Mouse (Mus musculus) kidney, embryonic 15.5 days (tissue): ENCODE measurements around the gene Ccdc69. TPM values are rescaled to one million over a fixed set of nuclear protein-coding genes. Genes with fewer than 3 reads are reported as not detected.

Experiments
- ATAC-seq: fragments of 200-750 bp; cut with Nextera tagmentation; replicated peaks from 2 replicates; pipeline ENCODE4 v1.8.0; 2017; ENCODE audit warnings: moderate TSS enrichment; ENCODE audit not compliant: low FRiP score
- H3K27ac ChIP-seq: fragments of 300-500 bp; sonication (generic); 2 replicates; pipeline ENCODE4 v1.5.1; 2015; ENCODE audit warnings: mild to moderate bottlenecking, inconsistent platforms
- H3K27me3 ChIP-seq: fragments of 300-500 bp; sonication (generic); 2 replicates; pipeline ENCODE4 v1.6.1; 2015; ENCODE audit warnings: inconsistent platforms
- H3K36me3 ChIP-seq: fragments of 300-500 bp; sonication (generic); 2 replicates; pipeline ENCODE4 v1.6.1; 2015; ENCODE audit warnings: inconsistent platforms
- H3K4me1 ChIP-seq: fragments of 300-500 bp; sonication (generic); 2 replicates; pipeline ENCODE4 v1.6.1; 2015; ENCODE audit warnings: inconsistent platforms
- H3K4me2 ChIP-seq: fragments of 300-500 bp; sonication (generic); 2 replicates; pipeline ENCODE4 v1.6.1; 2015; ENCODE audit warnings: moderate library complexity, mild to moderate bottlenecking, inconsistent platforms
- H3K4me3 ChIP-seq: fragments of 300-500 bp; sonication (generic); replicated peaks from 2 replicates; pipeline ENCODE4 v1.5.1; 2015; ENCODE audit warnings: mild to moderate bottlenecking, inconsistent platforms
- H3K9ac ChIP-seq: fragments of 300-500 bp; sonication (generic); 2 replicates; pipeline ENCODE4 v1.6.1; 2015; ENCODE audit warnings: mild to moderate bottlenecking, inconsistent platforms
- H3K9me3 ChIP-seq: fragments of 300-500 bp; sonication (generic); replicated peaks from 2 replicates; pipeline ENCODE4 v1.6.1; 2016; ENCODE audit warnings: inconsistent platforms
- WGBS: fragments of 180-500 bp; shearing (Covaris S2); methylation state at CpG from one replicate; pipeline ENCODE4 v1.1.7; 2015; ENCODE audit warnings: mixed read lengths; 5-methylcytosine and 5-hydroxymethylcytosine counted together
- polyA plus RNA-seq: library from polyadenylated mRNA; unstranded; fragments of >200 nt; fragmentation: Nextera tagmentation; extraction: Ambion mirVana; gene quantifications from 2 replicates; pipeline ENCODE4 v1.2.1, GENCODE M21; 2015

The Ccdc69 gene
- polyA plus RNA-seq, 1 experiment from 2014 or later = 3.3 TPM

- 55% methylated on average over 10 of the region's 10 CpGs for WGBS
- Histone ChIP-seq H3K4me1 (peaks cover 65% of the 10 kb centered on the region), H3K36me3 (0 out of 2 replicates have a peak, but pooled peaks cover 1% of the 10 kb centered on the region), H3K9me3 (no peaks in the 10 kb centered on the region), H3K27ac (peak overlapping the region; percentile 72), H3K4me3 (peak overlapping the region; percentile 75), H3K9ac (peak overlapping the region; percentile 42; the same call in 1 of the 2 replicates), H3K4me2 (peak overlapping the region; percentile 96), H3K27me3 (no peaks in the 10 kb centered on the region)
- ATAC-seq = no peak
Measured at GRCm38 (mm10) chr11:55031211-55031990, 46.5 kb downstream of the Ccdc69 start.

- WGBS = 62% methylated on average over 2 of the region's 2 CpGs
- Histone ChIP-seq H3K27me3 (no peaks in the 10 kb centered on the region), H3K9ac (no peak overlapping the region), H3K36me3 (peaks cover 13% of the 10 kb centered on the region), H3K27ac (peak overlapping the region; percentile 63), H3K9me3 (no peaks in the 10 kb centered on the region), H3K4me2 (no peak overlapping the region), H3K4me3 (no peak overlapping the region), H3K4me1 (peaks cover 86% of the 10 kb centered on the region)
- ATAC-seq = no peak
Measured at GRCm38 (mm10) chr11:55028509-55028908, 49.4 kb downstream of the Ccdc69 start.

- peaks cover 87% of the 10 kb centered on the region for H3K4me1 ChIP-seq
- no peak for ATAC-seq
- no peaks in the 10 kb centered on the region for H3K27me3 ChIP-seq
- H3K4me2 ChIP-seq = no peak overlapping the region
- WGBS = 81% methylated on average over 2 of the region's 2 CpGs
- H3K4me3 ChIP-seq = no peak overlapping the region
- H3K36me3 ChIP-seq = peaks cover 13% of the 10 kb centered on the region
- H3K27ac ChIP-seq = peak overlapping the region; percentile 82
- H3K9me3 ChIP-seq = no peaks in the 10 kb centered on the region
- H3K9ac ChIP-seq = no peak overlapping the region
Measured at GRCm38 (mm10) chr11:55027204-55027855, 50.6 kb downstream of the Ccdc69 start.

- Histone ChIP-seq H3K9me3 (no peaks in the 10 kb centered on the region), H3K27me3 (no peaks in the 10 kb centered on the region), H3K4me3 (no peak overlapping the region), H3K27ac (no peak overlapping the region), H3K4me1 (peaks cover 85% of the 10 kb centered on the region), H3K4me2 (no peak overlapping the region), H3K9ac (no peak overlapping the region), H3K36me3 (peaks cover 13% of the 10 kb centered on the region)
- 84% methylated on average over 4 of the region's 4 CpGs for WGBS
- no peak for ATAC-seq
Measured at GRCm38 (mm10) chr11:55025896-55026295, 52.0 kb downstream of the Ccdc69 start.

- H3K4me1 ChIP-seq = peaks cover 78% of the 10 kb centered on the region
- WGBS = 75% methylated on average over 3 of the region's 3 CpGs
Measured at GRCm38 (mm10) chr11:55023583-55023982, 54.3 kb downstream of the Ccdc69 start.

GRCm38 (mm10) chr11:55023049-55023564 is 54.8 kb downstream of the Ccdc69 start:
- H3K9me3 ChIP-seq = no peaks in the 10 kb centered on the region
- H3K4me2 ChIP-seq = peak overlapping the region; percentile 41
- H3K9ac ChIP-seq = peak overlapping the region; percentile 14; the same call in 1 of the 2 replicates
- H3K36me3 ChIP-seq = peaks cover 40% of the 10 kb centered on the region
- H3K27ac ChIP-seq = peak overlapping the region; percentile 96
- peaks cover 73% of the 10 kb centered on the region for H3K4me1 ChIP-seq
- 12% methylated on average over 10 of the region's 10 CpGs for WGBS
- peak; percentile 67 for ATAC-seq
- no peak overlapping the region for H3K4me3 ChIP-seq
- no peaks in the 10 kb centered on the region for H3K27me3 ChIP-seq

More at GRCm38 (mm10) chr11:55023583-55023982, 54.3 kb downstream of the Ccdc69 start:
- peak overlapping the region; percentile 41 for H3K4me2 ChIP-seq
- peak overlapping the region; percentile 14; the same call in 1 of the 2 replicates for H3K9ac ChIP-seq
- H3K36me3 ChIP-seq = peaks cover 36% of the 10 kb centered on the region
- H3K27ac ChIP-seq = peak overlapping the region; percentile 96
- peak; percentile 5; the same call in 1 of the 2 replicates for ATAC-seq
- no peaks in the 10 kb centered on the region for H3K27me3 ChIP-seq
- no peak overlapping the region for H3K4me3 ChIP-seq
- no peaks in the 10 kb centered on the region for H3K9me3 ChIP-seq

GRCm38 (mm10) chr11:55022508-55022907 is 55.4 kb downstream of the Ccdc69 start:
- Histone ChIP-seq H3K36me3 (peaks cover 46% of the 10 kb centered on the region), H3K9me3 (no peaks in the 10 kb centered on the region), H3K4me3 (no peak overlapping the region), H3K9ac (0 out of 2 replicates have a peak overlapping the region, but pooled peaks have one; percentile 14), H3K4me2 (peak overlapping the region; percentile 41), H3K27me3 (no peaks in the 10 kb centered on the region), H3K27ac (peak overlapping the region; percentile 96), H3K4me1 (peaks cover 67% of the 10 kb centered on the region)
- 49% methylated on average over 5 of the region's 5 CpGs for WGBS
- no peak for ATAC-seq

GRCm38 (mm10) chr11:55021859-55022258 is 56.1 kb downstream of the Ccdc69 start:
- Histone ChIP-seq H3K4me1 (peaks cover 61% of the 10 kb centered on the region), H3K36me3 (peaks cover 47% of the 10 kb centered on the region)
- ATAC-seq = no peak

GRCm38 (mm10) chr11:55021458-55021857 is 56.5 kb downstream of the Ccdc69 start:
- no peak overlapping the region for H3K9ac ChIP-seq
- H3K27ac ChIP-seq = peak overlapping the region; percentile 34; the same call in 1 of the 2 replicates
- H3K4me1 ChIP-seq = peaks cover 59% of the 10 kb centered on the region
- no peaks in the 10 kb centered on the region for H3K9me3 ChIP-seq
- H3K4me2 ChIP-seq = no peak overlapping the region
- H3K36me3 ChIP-seq = peaks cover 47% of the 10 kb centered on the region
- H3K27me3 ChIP-seq = no peaks in the 10 kb centered on the region
- H3K4me3 ChIP-seq = no peak overlapping the region
- no peak for ATAC-seq

More at GRCm38 (mm10) chr11:55021859-55022258, 56.1 kb downstream of the Ccdc69 start:
- Histone ChIP-seq H3K27me3 (no peaks in the 10 kb centered on the region), H3K9me3 (no peaks in the 10 kb centered on the region), H3K4me2 (no peak overlapping the region), H3K4me3 (no peak overlapping the region), H3K27ac (peak overlapping the region; percentile 34; the same call in 1 of the 2 replicates), H3K9ac (no peak overlapping the region)
- WGBS = 39% methylated on average over 6 of the region's 6 CpGs

- no peak for ATAC-seq
- WGBS = 83% methylated on average over 2 of the region's 2 CpGs
- H3K4me1 ChIP-seq = peaks cover 52% of the 10 kb centered on the region
Measured at GRCm38 (mm10) chr11:55019711-55020110, 58.2 kb downstream of the Ccdc69 start.

GRCm38 (mm10) chr11:55018034-55018433 is 59.9 kb downstream of the Ccdc69 start:
- H3K9me3 ChIP-seq = no peaks in the 10 kb centered on the region
- no peak overlapping the region for H3K9ac ChIP-seq
- ATAC-seq = no peak
- peaks cover 60% of the 10 kb centered on the region for H3K36me3 ChIP-seq
- no peak overlapping the region for H3K4me3 ChIP-seq
- no peak overlapping the region for H3K4me2 ChIP-seq
- H3K4me1 ChIP-seq = peaks cover 41% of the 10 kb centered on the region
- no peak overlapping the region for H3K27ac ChIP-seq
- H3K27me3 ChIP-seq = no peaks in the 10 kb centered on the region
- WGBS = 75% methylated on average over 6 of the region's 6 CpGs

More at GRCm38 (mm10) chr11:55019711-55020110, 58.2 kb downstream of the Ccdc69 start:
- Histone ChIP-seq H3K4me3 (no peak overlapping the region), H3K9ac (no peak overlapping the region), H3K9me3 (no peaks in the 10 kb centered on the region), H3K27ac (no peak overlapping the region), H3K4me2 (no peak overlapping the region), H3K36me3 (peaks cover 44% of the 10 kb centered on the region), H3K27me3 (no peaks in the 10 kb centered on the region)

- no peak overlapping the region for H3K9ac ChIP-seq
- H3K27me3 ChIP-seq = no peaks in the 10 kb centered on the region
- peaks cover 68% of the 10 kb centered on the region for H3K36me3 ChIP-seq
- no peak overlapping the region for H3K4me3 ChIP-seq
- no peak for ATAC-seq
- no peaks in the 10 kb centered on the region for H3K9me3 ChIP-seq
- H3K27ac ChIP-seq = no peak overlapping the region
- no peak overlapping the region for H3K4me2 ChIP-seq
- 88% methylated on average over 2 of the region's 2 CpGs for WGBS
- peaks cover 36% of the 10 kb centered on the region for H3K4me1 ChIP-seq
Measured at GRCm38 (mm10) chr11:55017201-55017600, 60.7 kb downstream of the Ccdc69 start.
